Mouse (Mus musculus) kidney, postnatal 36 days (tissue): ENCODE measurements around the gene Stk32b.

ENCODE experiments used
- DNase-seq, 2 experiments: peaks; one replicate each; pipeline ENCODE4 v3.0.0; 2021 to 2022; ENCODE audit warnings: mixed read lengths in 2 of 2

Gene Stk32b

DNA sequence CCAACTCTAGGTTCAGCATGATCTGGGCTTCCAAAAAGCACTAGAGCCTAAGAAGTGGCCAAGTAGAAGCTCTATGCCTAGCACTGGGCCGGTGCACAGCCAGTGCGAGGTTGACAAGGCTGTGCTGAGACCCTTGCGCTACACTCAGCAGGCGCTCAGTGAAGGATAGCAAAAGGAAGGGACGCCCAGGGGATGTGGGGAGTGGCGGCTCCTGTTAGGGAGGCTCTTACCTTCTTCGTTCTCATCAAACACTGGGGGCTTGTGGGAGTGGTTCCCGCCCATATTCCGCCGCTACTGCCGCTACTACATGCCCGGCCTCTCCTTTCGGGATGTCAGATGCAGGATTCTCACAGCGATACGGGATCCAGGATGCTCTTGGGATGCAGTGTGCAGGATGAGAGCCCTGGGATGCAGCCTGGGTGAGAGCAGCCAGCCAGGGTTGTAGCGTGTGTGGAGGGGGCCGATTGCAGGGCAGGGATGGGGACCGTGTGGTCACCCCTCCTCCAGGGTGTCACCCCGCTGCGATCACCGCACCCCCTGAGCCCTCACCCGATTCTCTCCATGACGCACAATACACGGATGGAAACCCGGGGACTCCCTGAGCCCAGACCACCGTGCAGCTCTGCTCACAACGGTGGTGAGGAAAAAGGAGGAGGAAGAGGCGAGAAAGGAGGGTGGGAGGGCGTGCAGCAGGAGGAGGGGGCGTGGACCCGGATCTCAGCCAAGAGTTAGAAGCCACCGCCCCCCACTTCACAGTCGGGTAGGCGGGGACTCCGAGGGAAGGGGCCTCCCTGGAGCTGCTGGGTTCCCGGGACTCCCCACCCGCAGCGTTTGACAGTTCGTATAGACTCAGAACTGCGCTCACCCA lies at the start of gene Stk32b:
Stk32b (minus strand) TSS at position 667 of the 868 bp plus-strand sequence.
- DNase-seq, result peak; percentile 42 to 55

DNA sequence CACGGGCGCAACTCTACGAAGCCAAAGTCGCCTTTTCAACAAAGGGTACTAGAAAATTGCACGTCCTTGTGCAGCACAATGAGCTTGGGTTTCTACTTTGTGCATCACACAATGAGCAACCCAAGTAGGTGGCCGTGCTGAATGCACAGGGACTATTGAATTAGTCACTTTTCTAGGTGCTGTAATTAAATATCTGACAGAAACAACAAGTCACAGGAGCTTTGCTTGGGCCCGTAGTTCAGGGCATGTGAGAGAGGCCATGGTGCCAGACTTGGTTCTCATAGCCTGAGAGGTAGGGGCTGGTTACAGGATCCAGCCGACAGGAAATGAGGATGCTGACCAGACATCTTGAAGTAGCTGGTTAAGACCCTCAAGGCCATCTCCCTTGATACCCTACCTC lies 48.9 kb upstream of the Stk32b start:
- DNase-seq, result no peak

DNA sequence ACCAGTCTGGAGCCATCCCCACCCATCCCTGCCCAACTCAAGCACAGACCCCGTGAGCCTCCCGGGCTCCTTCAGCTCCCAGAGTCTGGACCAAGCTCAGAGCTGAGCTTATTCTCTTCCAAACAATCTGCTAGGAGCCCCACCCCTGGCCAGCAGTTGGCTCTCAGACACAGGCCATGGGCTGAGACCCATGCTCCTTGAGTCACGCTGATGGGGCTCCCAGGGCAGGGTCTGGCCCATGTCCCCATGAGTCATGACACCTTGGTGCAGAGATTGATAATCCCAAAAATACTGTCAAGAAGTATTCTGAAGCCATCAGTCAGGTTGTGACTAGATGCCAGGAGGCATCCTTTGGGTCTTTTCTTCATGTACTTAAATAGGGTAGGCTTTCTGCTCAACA lies 45.1 kb upstream of the Stk32b start:
- DNase-seq, result no peak

DNA sequence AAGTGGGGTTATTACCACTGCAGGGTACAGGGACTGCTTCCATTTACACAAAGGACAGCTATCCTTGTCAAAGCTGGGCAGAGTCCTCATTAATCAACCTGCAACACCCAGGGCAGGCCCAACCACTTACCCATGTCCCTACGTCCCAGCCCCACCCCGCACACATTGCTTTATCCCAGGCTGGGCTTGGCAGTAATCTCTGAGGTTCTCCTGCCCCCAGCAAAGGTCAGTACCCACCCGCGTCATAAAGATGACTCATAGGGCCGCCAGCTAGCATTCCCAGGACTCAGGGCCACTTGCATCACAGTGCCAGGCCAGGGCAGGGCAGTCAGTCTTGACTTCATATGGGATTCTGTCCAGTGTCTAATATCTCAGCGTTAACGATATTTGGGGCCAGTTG lies 36.4 kb upstream of the Stk32b start:
- DNase-seq, result no peak

DNA sequence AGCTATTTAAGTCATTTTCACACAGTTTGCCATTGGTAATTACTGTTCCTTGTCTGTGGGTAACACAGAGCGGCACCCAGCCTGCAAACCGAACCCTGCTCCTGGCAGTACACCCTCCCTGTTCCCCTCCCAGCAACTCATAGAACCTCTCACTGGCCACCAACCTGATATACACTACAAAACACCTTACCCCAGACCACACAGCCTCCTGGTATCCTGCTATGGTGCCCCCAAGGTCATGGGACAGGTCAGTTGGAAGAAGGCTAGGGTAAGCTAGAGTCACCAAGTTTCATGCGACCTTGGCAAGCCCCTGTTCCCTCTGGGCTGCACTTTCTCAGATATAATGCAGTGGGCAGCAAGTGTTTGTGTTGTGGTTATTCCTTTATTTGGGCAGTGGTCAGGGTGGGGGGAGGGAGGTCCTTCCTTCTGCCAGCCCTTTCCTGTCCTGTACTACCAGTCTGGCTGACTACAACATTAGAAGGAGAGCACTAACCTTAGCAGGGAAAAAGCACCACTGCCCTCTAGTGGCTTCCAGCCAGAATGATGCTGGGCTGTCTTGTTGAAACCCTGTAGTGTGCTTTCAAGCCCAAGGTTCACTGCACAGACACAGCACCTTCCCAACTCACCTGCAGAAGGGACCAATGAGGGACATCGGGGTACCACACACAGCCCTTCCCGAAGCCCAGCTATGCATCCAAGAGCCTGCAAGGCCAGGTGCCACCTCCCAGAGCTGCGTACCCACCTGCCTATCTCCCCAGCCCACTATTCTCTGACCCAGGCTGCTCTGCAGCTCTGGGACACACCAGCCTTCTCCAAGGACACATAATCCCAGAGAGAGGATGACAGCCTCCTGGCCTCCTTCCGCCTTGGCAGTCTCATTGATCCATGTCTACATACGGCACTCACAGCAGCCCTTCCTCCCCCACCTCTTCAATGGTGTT lies 35.3 kb upstream of the Stk32b start:
- peak; percentile 70 to 82 for DNase-seq

DNA sequence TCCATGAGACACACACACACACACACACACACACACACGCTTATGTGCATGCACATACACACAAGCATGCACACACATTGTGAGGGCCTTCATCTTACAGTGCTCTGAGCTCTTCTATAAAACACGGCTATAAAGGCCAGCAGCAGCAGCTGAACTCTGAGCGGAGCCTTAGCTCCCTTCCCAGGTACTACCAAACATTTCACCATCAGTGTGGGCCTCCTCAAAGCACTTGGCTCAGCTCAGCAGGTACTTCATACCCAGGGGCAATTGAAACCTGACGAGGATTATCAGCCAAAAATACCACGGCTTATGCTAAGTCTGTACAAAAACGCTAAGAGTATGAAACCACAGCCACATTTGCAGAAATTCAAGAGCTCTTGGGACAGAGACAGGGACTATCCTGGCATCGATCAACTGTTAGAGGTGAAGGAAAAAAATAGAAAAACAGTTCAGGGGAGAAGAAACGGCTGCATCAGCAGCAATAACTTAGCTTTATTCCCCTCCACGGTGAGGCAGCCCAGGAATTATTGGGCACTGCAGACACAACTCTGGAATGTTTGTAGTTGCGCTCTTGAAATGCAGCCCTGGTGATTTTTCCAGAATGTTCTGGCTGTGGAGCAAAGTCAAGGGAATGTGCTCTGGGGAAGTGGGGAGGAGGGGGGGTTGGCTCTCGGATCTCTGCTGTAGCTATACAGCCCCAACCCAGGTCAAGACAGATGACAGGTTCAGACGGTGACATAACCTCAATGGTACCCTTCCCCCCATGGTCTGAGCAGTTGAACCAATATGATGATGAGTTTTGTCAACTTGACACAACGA lies 27.1 kb upstream of the Stk32b start:
- DNase-seq, result no peak

DNA sequence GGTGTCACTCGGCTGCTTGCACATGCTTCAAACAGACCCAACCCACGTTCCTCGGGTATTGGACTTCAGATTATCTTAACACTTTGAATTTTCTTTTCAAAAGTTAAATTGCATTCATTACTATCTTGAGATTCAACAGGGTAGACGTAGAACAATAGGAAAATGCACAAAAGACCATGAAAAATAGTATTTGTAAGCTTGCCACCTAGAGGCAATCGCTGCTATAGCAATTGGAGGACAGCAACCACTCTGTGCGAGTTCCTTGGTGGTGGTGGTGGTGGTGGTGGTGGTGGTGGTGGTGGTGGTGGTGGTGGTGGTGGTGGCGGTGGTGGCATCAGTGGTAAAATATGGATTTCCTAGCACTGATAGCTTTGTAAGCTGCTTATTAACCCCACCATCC lies 19.2 kb upstream of the Stk32b start:
- peak in 1 of 2 experiments; percentile 9 for DNase-seq

DNA sequence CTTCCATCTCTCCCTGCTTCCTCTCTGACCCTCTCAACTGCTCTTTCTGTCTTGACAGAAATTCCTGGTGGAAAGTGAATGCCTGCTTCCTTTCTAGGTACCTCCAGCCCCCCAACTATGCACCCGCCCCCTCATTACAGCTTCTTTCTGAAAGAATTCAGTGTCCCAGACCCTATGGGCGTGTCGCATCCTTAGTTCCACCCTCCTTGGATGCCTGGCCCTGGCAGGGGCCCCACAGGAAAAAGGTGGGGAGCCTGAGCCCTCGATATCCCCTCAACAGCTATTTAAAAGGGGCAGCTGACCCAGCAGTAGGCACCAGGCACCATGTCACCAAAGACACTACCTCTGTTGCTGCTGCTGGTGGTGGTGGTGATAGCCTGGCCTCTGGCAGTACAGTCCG lies 18.3 kb upstream of the Stk32b start, which contains the start of gene Cytl1:
Cytl1 (plus strand) TSS at position 296 of the 400 bp plus-strand sequence.
- DNase-seq, result no peak

DNA sequence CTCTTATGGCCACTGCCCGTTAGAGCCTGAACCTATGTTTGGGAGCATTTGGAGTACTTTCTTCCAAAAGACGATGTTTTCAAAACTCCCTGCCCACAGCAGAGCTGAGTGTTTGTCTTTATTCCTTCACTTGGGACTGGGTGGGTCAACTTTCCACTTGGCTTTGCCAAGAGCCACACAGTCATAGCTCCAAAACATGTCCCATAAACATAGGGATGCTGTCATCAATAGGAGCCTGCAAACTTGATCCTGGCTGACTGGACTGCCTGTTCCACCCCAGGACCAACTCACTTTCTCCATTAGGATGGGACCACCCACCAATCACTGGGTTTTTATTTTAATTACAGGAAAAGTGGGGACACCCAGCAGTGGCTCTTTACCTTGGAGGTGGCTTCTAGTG lies 13.8 kb upstream of the Stk32b start:
- DNase-seq, result no peak

DNA sequence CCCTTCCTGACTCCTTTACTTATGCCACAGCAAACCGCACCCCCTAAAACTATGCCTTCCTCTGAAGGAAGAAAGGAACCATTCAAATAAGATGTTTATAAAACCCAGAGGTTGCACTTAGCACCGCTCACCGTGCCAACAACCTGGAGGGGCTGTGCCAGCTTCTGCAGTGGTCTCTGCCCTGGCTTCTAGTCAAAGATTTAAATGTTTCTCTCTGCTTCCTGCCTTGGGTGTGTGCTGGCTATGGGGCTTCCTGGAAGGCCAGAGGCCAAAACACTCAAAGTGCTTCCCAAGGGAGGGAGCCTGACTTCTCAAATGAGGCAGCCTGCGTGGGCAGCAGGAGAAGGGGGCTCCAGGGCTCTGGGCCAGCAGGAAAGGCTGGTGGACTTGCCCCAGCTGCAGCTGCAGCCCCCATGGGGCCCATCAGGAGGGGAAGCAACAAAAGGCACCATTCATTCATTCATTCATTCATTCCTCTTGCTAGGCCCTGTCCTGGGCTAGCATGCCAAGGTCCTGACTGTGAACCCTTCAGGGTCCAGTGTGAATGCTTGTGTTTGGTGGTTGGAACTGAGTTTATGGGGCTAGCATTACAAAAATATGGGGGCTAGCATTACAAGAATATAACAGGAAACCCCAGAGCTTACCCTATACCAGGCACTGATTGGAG lies 8.4 kb upstream of the Stk32b start:
- DNase-seq, result no peak

DNA sequence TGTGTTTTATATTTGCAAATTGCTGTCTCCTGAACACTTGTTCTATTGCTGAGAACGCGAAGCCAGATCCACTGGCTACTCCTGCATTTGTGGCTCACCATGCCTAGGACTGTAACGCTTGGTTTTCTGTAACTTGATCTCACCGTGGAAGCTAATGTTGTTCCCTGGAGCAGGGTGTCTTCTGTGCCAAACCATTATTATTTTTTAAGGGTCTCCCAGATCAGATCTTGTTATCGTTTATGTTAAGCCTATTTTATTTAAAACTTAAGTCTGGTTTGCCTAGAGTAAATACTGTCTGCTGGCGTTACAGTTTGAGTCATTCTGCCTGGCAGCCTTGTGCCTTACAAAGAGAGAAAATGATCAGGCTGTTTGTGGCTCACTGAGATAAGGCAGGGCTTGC lies 3.7 kb upstream of the Stk32b start:
- no peak for DNase-seq

DNA sequence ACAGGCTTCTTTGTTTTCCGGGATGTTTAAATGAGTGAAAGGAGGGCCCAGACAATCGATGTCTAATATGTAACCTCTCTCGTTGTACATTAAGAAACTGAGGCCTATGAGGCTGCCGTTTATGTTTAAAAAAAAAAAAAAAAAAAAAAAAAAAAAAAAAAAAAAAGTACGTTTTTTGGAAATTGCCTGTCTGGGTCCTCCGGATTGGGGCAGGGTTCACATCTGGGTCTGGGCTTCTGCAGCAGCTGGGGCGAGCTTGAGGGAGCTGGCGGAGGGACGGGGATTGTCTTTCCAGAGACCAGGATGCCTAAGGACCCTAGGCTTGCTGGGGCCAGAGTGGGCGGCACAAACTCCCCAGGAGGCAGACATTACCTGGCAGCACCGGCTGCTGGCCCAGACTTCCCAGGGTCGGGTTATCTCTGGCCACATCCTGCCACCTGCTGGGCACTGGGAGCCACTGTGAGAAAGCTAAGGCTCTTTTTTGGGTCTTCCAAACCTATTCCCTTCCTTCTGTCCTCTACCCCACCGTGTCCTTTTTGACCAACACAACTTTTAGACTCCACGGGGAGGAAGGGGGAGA lies 503 bp upstream of the Stk32b start:
- DNase-seq, result peak; percentile 70 to 82

DNA sequence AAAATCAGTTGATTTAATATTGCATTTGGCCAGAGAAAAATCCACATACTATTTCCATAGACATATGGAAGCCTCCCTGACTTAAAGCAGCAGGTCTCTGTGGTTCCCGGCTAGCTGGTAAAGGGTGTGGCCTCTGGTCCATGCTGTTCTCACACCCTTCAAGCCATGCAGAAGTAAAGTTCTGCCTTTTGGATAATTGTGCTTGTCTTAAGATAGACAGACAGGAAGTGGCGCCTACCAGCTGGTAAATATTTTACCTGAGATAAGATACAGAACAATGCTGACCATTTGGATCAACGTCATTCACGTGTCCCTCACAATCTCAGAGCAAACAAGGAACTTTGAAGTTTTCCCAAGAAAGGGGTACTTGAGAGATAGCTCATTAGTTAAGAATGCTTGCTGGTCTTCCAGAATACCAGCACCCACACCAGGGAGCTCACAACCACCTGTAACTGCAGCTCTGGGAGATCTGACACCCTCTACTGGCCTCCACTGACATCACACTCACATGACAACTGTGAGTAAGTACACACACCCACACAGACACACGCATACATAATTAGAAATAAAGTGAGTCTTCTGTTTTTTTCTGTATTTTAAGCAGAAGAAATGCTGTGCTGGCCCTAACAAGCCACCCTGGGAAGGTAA lies 7.6 kb downstream of the Stk32b start:
- no peak for DNase-seq

DNA sequence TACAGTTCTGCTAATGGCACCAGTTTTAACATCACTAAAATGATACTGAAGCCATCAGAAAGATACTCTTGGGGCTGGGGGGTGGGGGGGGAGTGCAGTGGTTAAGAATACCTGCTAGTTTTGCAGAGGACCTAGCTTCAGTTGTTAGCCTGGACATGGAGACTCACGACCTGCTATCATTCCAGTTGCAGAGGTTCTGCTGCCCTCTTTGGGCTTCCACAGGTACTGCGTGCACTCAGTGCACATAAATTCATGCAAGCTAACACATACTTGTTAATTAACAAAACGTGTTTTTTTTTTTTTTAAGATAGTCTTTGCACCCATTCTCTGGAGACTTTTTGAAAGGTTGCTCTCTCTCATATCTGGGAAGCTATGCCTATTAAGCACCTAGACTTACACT lies 8.8 kb downstream of the Stk32b start:
- DNase-seq, result peak in 1 of 2 experiments; percentile 43

DNA sequence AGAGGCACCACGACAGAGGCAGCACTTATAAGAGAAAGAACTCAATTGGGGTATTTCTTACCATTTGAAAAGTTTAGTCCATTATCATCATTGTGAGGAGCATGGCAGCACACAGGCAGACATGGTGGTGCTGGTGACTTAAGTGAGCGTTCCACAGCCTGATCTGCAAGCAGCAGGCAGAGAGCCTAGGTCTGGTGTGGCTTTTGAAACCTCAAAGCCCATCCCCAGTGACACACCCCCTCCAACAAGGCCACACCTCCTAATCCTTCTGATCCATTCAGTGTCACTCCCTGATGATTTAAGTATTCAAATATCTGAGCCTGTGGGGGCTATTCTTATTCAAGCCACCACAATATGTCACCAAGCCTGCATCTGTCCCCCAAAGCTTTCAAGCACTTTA lies 12.0 kb downstream of the Stk32b start:
- DNase-seq, result no peak

DNA sequence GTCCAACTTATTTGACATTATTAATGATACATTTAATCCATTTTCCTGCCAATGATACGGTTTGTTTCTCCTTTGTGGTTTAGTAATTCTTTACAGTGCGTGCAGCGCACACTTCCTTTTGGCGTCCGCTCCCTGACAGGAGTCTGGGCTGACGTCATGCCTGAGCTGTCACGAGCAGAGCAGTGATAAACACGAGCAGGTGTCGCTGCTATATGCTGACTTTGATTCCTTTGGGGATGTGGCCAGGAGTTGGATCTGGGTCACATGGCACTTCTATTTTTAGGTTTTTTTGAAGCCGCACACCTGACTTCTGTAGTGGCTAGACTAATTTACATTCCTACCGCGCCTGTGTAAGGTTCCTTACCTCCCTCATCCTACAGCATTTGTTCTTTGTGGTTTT lies 17.2 kb downstream of the Stk32b start:
- DNase-seq, result peak; percentile 13 to 17

DNA sequence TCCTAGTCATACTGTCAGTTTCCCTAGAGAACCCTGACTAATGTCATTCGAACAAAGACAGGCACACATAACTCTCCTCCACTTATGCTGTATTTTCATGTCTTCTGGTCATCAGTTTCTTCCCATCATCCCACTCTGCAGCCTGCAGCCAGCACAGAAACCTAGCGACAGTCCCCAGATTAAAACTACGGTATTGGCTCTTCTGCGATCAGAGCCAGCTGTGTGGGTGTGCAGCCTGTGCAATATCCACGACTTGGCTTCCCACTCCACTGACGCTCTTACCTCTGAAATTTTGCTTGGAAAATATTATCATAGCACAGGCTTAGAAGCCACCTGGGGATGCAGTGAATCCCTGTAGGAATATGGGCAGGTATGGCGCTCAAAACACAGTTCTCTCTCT lies 19.7 kb downstream of the Stk32b start:
- DNase-seq, result no peak

DNA sequence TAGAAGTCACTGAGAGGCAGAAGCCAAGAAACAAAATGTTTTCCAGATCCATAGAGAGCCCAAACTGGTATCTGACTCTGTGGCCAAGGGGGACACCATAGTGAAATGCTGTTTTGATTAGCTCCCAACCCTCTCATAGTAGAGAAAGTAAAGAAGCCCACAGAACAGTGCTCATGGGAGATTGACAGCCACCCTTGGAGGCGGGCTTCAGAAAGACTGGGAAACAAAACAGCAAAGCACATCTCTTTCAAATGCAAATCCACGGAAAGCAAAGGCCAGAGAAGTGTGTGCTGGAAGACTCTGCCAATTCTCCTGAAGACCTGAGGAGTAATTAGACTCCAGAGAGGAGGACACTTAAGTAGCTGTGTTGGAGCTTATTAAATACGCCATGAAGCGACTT lies 21.2 kb downstream of the Stk32b start:
- DNase-seq, result no peak

DNA sequence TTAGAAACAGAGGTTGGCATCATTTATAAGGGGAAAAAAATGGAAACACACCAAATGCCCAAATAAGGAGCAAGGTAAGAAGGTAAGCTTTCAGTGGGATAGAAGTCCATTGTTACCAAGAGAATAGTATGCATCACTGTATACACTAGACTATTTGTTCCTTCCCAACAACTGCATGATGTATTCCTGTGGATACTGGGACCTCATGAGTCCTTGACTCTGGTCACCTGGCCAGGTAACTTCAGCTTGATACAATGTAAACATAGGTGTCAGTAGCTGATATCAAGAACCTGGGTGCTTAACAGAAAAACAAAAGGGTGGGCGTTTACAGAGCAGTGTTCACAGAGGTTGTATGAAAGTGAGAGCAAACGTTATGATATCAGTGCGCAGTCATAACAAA lies 24.2 kb downstream of the Stk32b start:
- DNase-seq, result no peak

DNA sequence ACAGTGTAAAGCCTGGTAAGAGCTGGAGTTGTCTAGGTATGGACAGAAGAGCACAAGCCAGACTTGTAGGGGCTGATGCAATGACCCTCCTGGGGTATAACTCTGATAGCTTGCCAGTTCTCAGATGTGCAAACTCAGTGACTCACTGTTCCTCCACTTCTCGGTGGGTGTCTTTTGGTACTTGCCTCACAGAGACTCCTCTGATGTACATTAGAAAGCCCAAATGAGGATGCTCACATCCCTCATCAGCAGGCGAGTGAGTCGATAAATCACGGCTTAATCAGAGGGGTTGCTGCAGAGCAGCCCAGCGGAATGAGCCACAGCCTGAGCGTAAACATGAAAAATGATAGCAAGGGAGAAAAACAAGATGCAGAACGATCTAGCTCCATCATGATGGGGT lies 46.2 kb downstream of the Stk32b start:
- DNase-seq, result no peak

DNA sequence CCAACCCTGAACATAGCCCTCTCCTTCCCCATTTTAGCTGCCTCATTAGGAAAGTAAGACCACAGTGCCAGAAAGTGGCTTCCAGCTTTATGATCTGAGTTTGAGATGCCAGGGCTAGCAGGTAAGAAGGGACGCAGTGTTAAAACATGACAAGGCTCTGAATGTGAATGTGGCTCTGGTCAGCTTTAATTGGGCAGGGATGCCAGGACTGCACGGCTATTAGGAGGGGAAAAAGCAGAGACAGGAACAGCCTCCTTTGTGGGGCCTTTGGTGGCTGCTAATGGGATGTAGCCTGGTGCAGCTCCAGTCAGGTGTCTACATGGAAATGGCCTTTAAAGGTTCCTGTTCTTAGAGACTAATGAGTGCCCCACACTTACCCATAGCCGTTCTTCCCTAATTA lies 52.0 kb downstream of the Stk32b start:
- no peak for DNase-seq
